Mouse (Mus musculus) naive thymus-derived CD4-positive, alpha-beta T cell, adult 2 months (primary cell): ENCODE results near the gene Gm28036.

Experiments used
- DNase-seq: peaks from one replicate; pipeline ENCODE4 v3.0.0-alpha.2; 2011; ENCODE audit warnings: low read depth

The Gm28036 gene

DNA sequence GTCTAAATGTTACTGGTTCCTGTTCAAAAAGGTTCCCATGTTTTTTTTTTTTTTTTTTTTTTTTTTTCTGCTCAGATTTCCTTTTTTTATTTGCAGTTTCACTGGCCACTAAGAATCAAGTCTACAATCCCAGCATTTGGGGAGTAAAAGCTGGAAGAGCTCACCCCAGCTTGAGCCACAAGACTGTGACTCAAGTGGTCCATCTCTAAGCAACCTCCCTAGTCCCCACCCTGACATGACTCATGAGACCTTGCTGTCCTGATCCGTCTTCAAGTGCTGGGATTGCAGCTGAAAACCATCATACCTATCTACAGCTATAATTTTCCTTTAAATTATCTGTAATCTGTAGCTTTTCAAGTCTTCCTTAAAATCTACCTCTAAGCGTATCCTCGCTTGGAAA, 42.4 kb downstream of the Gm28036 start:
- no peak for DNase-seq

DNA sequence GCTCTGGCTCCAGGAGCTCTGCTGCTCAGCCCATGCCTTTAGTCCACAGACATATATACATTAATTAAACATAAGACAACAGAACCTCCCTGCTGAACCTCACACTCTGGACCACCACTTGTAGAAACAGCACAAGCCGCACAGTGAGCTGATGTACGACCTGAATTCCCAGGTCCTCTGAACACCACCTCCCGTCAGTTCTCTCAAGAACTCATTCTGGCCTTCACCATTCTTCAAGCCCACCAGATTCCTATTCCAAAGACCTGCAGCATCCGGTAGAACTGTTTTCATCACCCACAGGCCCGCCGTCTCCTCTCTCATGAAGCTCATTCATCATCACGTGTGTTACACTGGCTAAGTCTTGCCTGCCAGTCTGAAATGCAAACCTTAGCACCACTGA, 46.5 kb downstream of the Gm28036 start:
- no peak for DNase-seq

DNA sequence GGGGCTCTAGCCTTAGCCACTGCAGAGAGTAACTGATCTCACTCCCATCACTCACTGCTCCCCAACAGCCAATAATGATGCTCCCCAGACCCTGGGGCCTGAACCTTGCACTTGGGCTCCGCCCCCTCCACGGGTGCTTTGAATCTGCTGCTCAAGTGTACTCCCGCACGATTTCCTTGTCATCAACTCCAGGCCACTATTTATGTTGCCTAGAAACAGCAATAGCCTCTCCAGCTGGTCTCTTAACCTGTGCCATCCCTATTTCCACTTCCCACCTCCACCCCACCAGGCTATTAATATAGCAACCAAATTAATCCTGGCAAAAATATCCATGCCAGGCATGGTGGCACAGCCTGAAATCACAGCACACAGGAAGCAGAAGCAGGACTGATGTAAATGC, 47.2 kb downstream of the Gm28036 start:
- DNase-seq: no peak

DNA sequence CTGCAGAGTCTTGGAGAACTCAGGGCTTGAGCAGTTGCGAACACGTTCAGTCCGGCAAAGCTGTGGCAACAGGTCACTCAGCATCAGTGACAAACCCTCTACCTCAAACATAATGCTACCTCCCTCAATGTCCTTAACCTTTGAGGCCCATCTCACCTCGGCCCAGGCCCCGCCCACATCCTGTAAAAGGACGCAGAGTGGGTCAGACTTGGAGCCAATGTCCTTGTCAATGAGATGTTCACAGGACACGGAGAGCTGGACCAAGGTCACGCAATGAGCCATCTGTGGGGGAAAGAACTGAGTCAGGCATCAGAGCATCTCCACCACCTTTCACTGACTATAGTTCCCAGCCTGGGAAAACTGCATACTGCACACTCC, 47.7 kb downstream of the Gm28036 start:
- no peak for DNase-seq

DNA sequence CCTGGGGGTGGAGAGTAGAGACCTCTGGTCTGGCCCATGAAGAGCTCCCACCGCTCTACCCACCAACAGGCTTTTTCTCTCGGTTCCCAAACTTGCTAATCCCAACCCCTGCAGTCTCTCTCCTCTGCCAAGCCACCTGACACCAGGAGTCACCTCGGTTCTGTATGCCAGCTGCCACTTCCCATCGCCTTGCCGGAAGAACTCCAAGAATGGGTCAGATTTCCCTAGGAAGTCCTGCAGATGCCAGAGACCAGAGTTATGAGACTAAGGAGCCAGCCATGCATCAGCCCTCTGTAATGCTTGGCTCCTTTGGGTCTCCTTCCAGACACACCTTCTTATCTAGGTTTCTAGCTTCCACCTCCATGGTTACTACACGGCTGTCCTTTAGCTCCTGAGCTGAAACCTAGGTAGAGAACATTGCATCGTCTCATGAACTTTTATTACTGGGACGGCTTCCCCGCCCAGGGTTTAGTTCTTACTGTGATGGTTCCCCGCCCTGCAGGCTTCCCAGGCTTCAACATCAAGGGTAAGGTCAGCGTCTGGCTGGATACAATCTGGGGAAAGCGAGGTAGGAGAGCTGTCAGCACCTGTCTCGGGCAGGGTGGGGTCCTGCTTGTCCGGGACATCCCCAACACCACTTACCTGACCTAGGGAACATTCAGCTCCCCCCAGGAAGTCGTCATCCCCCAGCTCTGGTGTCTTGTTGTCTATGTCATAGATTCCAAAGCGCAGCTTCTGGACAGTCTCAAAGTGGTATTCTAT, 48.3 kb downstream of the Gm28036 start:
- DNase-seq: no peak

DNA sequence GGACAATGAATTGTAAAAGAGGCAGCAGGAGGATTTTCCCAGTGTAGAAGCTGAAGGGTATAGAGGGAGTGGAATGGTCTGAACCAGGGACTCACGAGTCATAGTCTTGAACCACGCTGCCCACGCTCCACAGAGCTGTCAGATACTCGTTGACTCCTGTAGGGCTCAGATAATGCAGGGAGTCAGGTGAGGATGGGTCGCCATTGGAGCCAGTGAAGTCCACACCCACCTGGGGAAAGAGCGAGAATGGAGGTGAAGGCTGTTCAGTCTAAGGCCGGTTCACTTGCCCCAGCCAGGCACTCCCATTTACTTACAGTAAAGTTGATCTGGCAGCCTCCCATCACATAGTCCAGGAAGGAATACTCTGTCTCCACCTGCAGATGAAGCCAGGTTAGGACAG, 49.4 kb downstream of the Gm28036 start:
- DNase-seq: no peak

DNA sequence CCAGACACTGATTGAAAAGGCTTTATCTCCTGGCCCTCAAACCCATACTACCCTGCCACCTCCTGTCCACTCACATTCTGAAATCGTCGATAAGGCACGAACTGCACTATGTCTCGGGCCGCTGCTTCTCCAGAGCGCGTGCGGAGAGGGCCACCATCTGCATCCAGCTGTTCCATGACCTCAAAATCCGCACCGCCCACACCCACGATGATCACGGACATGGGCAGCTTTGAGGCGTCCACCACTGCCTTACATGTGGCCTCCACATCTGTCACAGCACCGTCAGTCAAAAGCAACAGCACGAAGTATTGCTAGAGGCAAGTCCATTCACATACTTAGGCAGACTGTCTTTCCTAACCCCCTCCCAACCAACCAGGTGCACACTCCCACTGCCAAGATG, 53.2 kb downstream of the Gm28036 start:
- DNase-seq: no peak

DNA sequence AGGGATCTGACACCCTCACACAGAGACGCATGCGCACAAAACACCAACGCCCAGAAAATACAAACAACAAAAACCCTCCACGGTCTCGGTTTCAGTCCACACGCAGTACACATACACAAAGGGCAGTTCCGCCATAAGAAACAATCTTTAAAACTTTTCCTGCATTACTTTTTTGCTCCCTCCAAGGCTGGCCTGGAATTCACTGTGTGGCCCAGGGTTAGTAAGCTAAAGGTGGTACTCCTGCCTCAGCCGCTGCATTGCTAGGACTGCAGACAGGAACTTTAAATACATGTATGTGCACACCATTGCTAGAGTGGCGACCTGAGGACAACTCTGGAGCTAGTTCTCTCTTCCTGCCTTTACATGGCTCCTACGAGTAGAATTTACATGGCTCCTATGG, 55.7 kb downstream of the Gm28036 start:
- DNase-seq: no peak

DNA sequence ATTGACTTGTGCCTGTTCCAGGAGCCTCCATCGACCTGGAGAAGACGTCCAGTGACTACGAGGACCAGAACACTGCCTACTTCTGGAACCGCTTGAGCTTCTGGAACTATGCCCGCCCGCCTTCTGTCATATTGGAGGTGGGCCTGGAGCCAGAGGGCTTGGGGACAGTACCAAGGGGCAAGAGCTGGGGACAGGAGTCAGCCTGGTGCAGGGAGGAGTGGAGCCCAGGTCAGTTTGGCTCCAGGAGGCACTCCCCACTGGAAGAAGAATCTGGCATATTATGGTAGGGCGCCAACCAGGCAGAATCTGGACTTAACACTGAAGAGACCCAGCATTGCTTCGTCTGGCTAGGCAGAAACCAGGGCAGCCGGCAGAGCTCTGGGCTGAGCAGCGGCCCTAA, 59.0 kb downstream of the Gm28036 start:
- no peak for DNase-seq

DNA sequence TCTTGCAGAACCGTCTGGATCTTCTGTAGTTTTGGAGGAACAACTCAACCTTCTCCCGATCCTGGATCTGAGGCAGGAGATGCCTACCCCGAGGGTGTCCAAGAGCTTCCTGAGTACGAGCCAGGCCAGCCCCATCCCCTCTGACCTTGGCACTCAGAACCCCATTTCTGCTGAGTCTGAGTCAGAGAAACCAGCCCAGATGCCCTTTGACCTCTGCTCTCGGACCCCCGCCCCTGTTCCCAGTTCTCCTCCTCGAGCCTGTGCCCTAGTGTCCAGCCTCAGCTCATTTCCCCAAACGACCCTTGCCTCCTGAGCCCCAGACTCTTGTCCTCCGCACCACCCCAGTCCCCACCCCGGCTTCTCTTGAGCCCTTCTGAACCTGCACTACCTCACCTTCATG, 60.8 kb downstream of the Gm28036 start:
- no peak for DNase-seq

DNA sequence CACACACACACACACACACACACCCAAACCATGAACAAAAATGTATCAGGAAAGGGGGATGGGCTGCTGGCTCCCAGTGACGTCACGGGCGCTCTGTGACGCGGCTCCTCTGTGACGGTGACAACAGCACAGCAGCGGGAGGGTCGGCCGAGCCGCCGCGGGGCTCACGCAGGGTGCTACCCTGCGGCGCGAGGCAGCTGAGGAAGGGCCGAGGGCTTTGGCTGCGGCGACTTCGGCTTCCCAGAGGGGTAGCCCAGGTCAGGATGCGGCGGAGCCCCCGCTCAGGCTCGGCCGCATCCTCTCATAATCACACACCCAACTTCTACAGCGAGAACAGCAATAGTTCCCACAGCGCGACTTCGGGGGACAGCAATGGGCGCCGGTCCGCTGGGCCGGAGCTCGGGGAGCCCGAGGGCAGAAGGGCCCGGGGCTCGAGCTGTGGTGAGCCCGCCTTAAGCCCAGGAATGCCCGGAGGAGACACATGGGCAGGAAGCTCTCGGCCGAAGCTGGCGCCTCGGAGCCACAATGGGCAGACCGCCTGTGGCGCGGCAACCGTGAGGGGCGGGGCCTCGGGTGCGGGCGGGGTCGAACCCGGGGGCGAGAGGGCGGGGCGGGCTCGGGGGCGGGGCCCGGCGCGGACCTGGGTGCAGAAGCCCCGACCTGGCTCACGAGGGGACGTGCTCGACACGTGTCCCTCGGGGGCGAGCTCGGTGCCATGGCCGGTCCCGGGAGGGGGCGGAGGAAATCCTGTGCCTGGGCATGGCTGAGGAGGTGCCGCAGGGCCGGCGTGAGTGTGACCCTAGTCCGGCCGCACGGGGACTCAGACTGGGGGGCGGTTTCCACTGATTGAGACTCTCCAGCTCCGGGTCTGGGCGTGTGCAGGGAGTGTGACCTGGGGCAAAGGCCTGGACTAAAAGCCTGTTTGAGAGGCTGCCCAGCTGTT, 61.5 kb downstream of the Gm28036 start, which contains the start of gene Spag4:
Gene Spag4 (plus strand): TSS at position 77 of the 943 bp plus-strand sequence.
- peak; percentile 86 for DNase-seq

DNA sequence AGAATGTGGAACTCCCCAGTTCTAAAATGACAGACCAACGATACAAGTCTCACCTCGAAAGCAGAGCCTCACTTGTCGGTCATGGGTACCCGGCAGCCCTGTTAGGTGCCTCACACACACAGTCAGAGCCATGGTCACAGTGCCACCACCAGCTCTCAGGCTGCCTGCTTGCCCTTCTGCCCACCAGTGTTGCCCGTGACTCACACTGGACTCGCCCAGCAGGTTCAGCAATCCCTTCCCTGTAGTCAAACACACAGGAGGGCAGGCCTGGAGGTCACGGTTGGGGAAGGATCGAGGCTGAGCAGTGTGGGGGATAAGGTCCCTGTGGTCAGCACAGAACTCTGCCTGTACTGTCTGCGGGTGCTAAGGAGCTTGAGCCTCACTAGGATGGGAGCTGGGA, 74.1 kb downstream of the Gm28036 start, which contains the start of gene Fer1l4:
Gene Fer1l4 (minus strand): TSS at position 132 of the 400 bp plus-strand sequence.
- no peak for DNase-seq

DNA sequence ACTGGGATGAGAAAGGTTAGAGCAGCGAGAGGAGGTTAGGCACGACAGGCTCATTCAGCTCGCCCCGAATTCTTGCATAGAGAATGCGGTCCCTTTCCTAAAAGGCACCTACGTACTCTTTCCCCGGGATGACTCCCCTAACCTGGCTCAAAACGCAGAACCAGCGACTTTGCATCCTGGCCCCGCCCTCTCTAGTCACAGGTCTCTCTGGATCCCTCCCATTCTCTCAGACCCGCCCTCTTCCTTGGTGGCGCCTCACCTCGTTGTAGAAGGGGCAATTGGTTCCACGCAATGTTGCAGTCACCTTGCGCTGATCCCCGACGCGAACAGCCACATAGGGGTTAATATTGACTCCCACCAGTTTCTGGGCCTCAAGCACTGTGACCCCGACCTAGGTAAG, 79.0 kb downstream of the Gm28036 start:
- peak; percentile 30 for DNase-seq

DNA sequence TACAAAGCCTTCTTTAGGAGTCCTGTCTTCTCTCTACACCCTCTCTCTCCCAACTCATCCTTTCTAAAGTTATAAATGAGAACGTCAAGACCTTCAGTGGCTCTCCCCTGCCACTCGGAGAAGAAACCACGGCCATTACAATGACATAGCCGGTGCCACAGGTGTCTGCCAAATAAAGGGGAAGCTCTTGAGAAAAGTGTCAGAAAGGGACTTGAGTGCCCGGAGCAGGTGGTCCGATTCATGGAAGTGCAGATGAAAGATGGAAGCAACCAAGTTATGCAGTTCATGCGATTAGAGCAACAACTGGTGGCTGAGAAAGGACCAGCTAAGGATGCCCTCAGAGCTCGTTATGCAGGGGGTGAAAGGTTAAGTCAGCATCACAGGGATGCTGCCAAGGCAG, 84.0 kb downstream of the Gm28036 start:
- DNase-seq: no peak

DNA sequence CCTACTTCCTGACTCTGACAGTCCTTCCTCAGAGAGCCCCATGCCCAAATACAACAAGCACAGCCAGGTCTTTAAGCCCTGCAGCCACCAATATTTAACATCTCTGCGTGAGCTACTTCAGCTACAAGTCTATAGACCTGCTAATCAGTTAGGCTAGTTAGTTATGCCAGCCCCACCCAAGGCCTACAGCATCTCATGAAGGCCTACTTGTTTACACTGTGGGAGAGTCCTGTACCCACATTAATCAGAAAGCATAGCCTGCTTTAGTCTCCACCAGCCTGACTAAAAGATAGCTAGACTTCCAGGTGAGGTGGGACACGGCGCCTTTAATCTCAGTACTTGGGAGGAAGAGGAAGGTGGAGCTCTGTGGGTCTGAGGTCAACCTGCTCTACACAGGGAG, 87.5 kb downstream of the Gm28036 start:
- DNase-seq: no peak

DNA sequence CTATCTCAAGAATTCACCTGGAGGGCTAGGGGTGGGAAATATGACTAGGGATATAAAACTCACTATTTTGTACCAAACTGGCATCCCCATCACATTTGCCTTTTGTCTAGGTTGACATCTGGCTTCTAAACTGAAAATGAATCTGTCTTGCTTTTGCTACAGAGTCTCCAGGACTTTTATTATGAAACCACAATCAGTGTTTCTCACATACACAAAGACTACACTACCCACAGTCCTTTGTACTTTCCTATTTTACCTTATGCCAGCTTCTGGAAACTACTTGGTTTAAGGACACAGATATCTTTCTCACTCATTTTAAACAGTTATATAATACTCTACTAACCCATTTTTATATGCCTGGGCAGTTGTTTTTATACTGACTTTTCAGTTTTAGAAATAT, 101.4 kb downstream of the Gm28036 start:
- DNase-seq: no peak
